Mouse (Mus musculus) megakaryocyte progenitor cell, adult 5-6 weeks (primary cell): ENCODE results near the gene Cideb. TPM values are rescaled to one million over a fixed set of nuclear protein-coding genes. Genes with fewer than 3 reads are reported as not detected.

Experiments used
- total RNA-seq, 2 experiments: library from RNA; stranded (forward) in 1 of 2; stranded (reverse) in 1 of 2; fragments of 157-497, 149-512 nt in 1 of 2; fragments of 200-1000 nt in 1 of 2; gene quantifications; 2 replicates each; pipeline versions ENCODE4 v1.2.3 to v1.2.4; 2015 to 2017

The Cideb gene
- total RNA-seq, 2 experiments from 2014 or later: 0.77 TPM; not detected in 1

Other genes with a start within 250 kb of the Cideb start
Only the 30 nearest of the 35 such genes appear.
- gene Fitm1, start 182.8 kb downstream of the Cideb start, total RNA-seq (2015): 0.81 TPM in 1 of 2 replicates, not detected in the other
- 0.20 and 1.00 TPM in 2 replicates for gene Fitm1, start 182.8 kb downstream of the Cideb start, total RNA-seq (2017)
- 899 and 931 TPM in 2 replicates for gene Psme1, start 180.3 kb downstream of the Cideb start, total RNA-seq (2015)
- gene Psme1, start 180.3 kb downstream of the Cideb start, total RNA-seq (2017): 334 and 421 TPM in 2 replicates
- gene Emc9, start 173.2 kb downstream of the Cideb start, total RNA-seq (2015): 5.1 and 5.5 TPM in 2 replicates
- 6.9 and 9.7 TPM in 2 replicates for gene Emc9, start 173.2 kb downstream of the Cideb start, total RNA-seq (2017)
- gene Psme2, start 167.3 kb downstream of the Cideb start, total RNA-seq (2015): 374 and 388 TPM in 2 replicates
- gene Psme2, start 167.3 kb downstream of the Cideb start, total RNA-seq (2017): 269 and 370 TPM in 2 replicates
- 23.5 and 34.4 TPM in 2 replicates for gene Rnf31, start 166.8 kb downstream of the Cideb start, total RNA-seq (2015)
- gene Rnf31, start 166.8 kb downstream of the Cideb start, total RNA-seq (2017): 10.5 and 11.3 TPM in 2 replicates
- gene Irf9, start 154.9 kb downstream of the Cideb start, total RNA-seq (2015): 20.6 and 24.8 TPM in 2 replicates
- gene Irf9, start 154.9 kb downstream of the Cideb start, total RNA-seq (2017): 28.2 and 31.3 TPM in 2 replicates
- gene Rec8, start 140.4 kb downstream of the Cideb start, total RNA-seq (2015): 3.5 and 9.5 TPM in 2 replicates
- gene Rec8, start 140.4 kb downstream of the Cideb start, total RNA-seq (2017): 0.87 and 4.6 TPM in 2 replicates
- gene Ipo4, start 122.5 kb downstream of the Cideb start, total RNA-seq (2015): 28.3 and 31.0 TPM in 2 replicates
- 12.6 and 19.2 TPM in 2 replicates for gene Ipo4, start 122.5 kb downstream of the Cideb start, total RNA-seq (2017)
- gene Gm49378, start 120.6 kb downstream of the Cideb start, total RNA-seq (2015): 6.7 and 8.5 TPM in 2 replicates
- gene Gm49378, start 120.6 kb downstream of the Cideb start, total RNA-seq (2017): 1.5 and 4.9 TPM in 2 replicates
- gene Tm9sf1, start 114.7 kb downstream of the Cideb start, total RNA-seq (2015): 35.8 and 39.1 TPM in 2 replicates
- gene Tm9sf1, start 114.7 kb downstream of the Cideb start, total RNA-seq (2017): 47.3 and 56.1 TPM in 2 replicates
- 0.37 and 0.62 TPM in 2 replicates for gene Tssk4, start 108.3 kb downstream of the Cideb start, total RNA-seq (2015)
- 0.08 and 0.88 TPM in 2 replicates for gene Tssk4, start 108.3 kb downstream of the Cideb start, total RNA-seq (2017)
- 19.3 and 21.4 TPM in 2 replicates for gene Mdp1, start 98.0 kb downstream of the Cideb start, total RNA-seq (2015)
- gene Mdp1, start 98.0 kb downstream of the Cideb start, total RNA-seq (2017): 21.7 and 22.4 TPM in 2 replicates
- 29.4 and 36.0 TPM in 2 replicates for gene Gmpr2, start 86.5 kb downstream of the Cideb start, total RNA-seq (2015)
- 38.1 and 39.5 TPM in 2 replicates for gene Gmpr2, start 86.5 kb downstream of the Cideb start, total RNA-seq (2017)
- gene Nedd8, start 86.3 kb downstream of the Cideb start, total RNA-seq (2015): 491 and 506 TPM in 2 replicates
- gene Nedd8, start 86.3 kb downstream of the Cideb start, total RNA-seq (2017): 258 and 288 TPM in 2 replicates
- gene Tinf2, start 76.6 kb downstream of the Cideb start, total RNA-seq (2015): 19.4 and 23.1 TPM in 2 replicates
- gene Tinf2, start 76.6 kb downstream of the Cideb start, total RNA-seq (2017): 17.7 and 26.3 TPM in 2 replicates
- gene Tgm1, start 44.5 kb downstream of the Cideb start, total RNA-seq (2015): 0.35 and 0.61 TPM in 2 replicates
- 0.20 and 1.1 TPM in 2 replicates for gene Tgm1, start 44.5 kb downstream of the Cideb start, total RNA-seq (2017)
- gene Rabggta, start 36.2 kb downstream of the Cideb start, total RNA-seq (2015): 8.7 and 14.0 TPM in 2 replicates
- gene Rabggta, start 36.2 kb downstream of the Cideb start, total RNA-seq (2017): 12.6 and 14.0 TPM in 2 replicates
- 45.7 and 50.9 TPM in 2 replicates for gene Dhrs1, start 12.8 kb downstream of the Cideb start, total RNA-seq (2015)
- 11.5 and 30.2 TPM in 2 replicates for gene Dhrs1, start 12.8 kb downstream of the Cideb start, total RNA-seq (2017)
- gene Nop9, start 12.8 kb downstream of the Cideb start, total RNA-seq (2015): 25.6 and 26.5 TPM in 2 replicates
- 27.8 and 32.2 TPM in 2 replicates for gene Nop9, start 12.8 kb downstream of the Cideb start, total RNA-seq (2017)
- 0.39 and 0.44 TPM in 2 replicates for gene Ltb4r2, start 3.0 kb upstream of the Cideb start, total RNA-seq (2015)
- gene Ltb4r2, start 3.0 kb upstream of the Cideb start, total RNA-seq (2017): 0.47 and 0.62 TPM in 2 replicates
- gene Ltb4r1, start 7.5 kb upstream of the Cideb start, total RNA-seq (2015): 18.5 and 19.9 TPM in 2 replicates
- 31.4 and 42.4 TPM in 2 replicates for gene Ltb4r1, start 7.5 kb upstream of the Cideb start, total RNA-seq (2017)
- gene Adcy4, start 25.6 kb upstream of the Cideb start, total RNA-seq (2015): 0.05 TPM in 1 of 2 replicates, not detected in the other
- not detected in 2 replicates for gene Adcy4, start 25.6 kb upstream of the Cideb start, total RNA-seq (2017)
- gene Ripk3, start 30.4 kb upstream of the Cideb start, total RNA-seq (2015): 116 and 152 TPM in 2 replicates
- gene Ripk3, start 30.4 kb upstream of the Cideb start, total RNA-seq (2017): 25.3 and 49.9 TPM in 2 replicates
- not detected in 2 replicates for gene Nfatc4, start 64.7 kb upstream of the Cideb start, total RNA-seq (2015)
- gene Nfatc4, start 64.7 kb upstream of the Cideb start, total RNA-seq (2017): not detected in 2 replicates
- gene Nynrin, start 95.6 kb upstream of the Cideb start, total RNA-seq (2015): 2.8 and 3.9 TPM in 2 replicates
- 1.9 and 2.7 TPM in 2 replicates for gene Nynrin, start 95.6 kb upstream of the Cideb start, total RNA-seq (2017)
- 0.17 TPM in 1 of 2 replicates, not detected in the other for gene Cbln3, start 125.9 kb upstream of the Cideb start, total RNA-seq (2015)
- 0.07 TPM in 1 of 2 replicates, not detected in the other for gene Cbln3, start 125.9 kb upstream of the Cideb start, total RNA-seq (2017)
- gene Khnyn, start 126.5 kb upstream of the Cideb start, total RNA-seq (2015): 4.6 and 6.1 TPM in 2 replicates
- gene Khnyn, start 126.5 kb upstream of the Cideb start, total RNA-seq (2017): 14.3 and 15.3 TPM in 2 replicates
- 11.7 and 18.2 TPM in 2 replicates for gene Sdr39u1, start 141.8 kb upstream of the Cideb start, total RNA-seq (2015)
- 4.2 and 6.9 TPM in 2 replicates for gene Sdr39u1, start 141.8 kb upstream of the Cideb start, total RNA-seq (2017)
- gene Cma1, start 186.2 kb upstream of the Cideb start, total RNA-seq (2015): not detected in 2 replicates
- not detected in 2 replicates for gene Cma1, start 186.2 kb upstream of the Cideb start, total RNA-seq (2017)
- gene Cma2, start 192.5 kb upstream of the Cideb start, total RNA-seq (2015): not detected in 2 replicates
- gene Cma2, start 192.5 kb upstream of the Cideb start, total RNA-seq (2017): not detected in 2 replicates